Mouse (Mus musculus) megakaryocyte, embryonic 14.5 days (primary cell): ENCODE data around the gene Ears2.

ENCODE experiments used
- FLI1 ChIP-seq: IDR thresholded peaks from 2 replicates; pipeline ENCODE4 v1.6.1; 2012; ENCODE audit warnings: low read length, inconsistent platforms, mixed read lengths
- GATA1 ChIP-seq: IDR thresholded peaks from 3 replicates; pipeline ENCODE4 v1.6.1; 2012; ENCODE audit warnings: mixed read lengths, low read length, inconsistent platforms, borderline replicate concordance

- TF ChIP-seq FLI1, result no peak
- TF ChIP-seq GATA1, result no peak
Observed at GRCm38 (mm10) chr7:121995961-121996360, 71.1 kb downstream of the Ears2 start.
